Mouse (Mus musculus) heart, embryonic 12.5 days (tissue): Measurements from ENCODE around the gene Gm20388. TPM values are rescaled to one million over a fixed set of nuclear protein-coding genes. Genes with fewer than 3 reads are reported as not detected.
A peak's percentile ranks its signal among the peaks of the same experiment; 100 is the strongest.

Experiments used
- ATAC-seq: fragments of 200-750 bp; cut with Nextera tagmentation; 2 replicates; pipeline ENCODE4 v1.8.0; 2017; ENCODE audit warnings: moderate TSS enrichment, moderate library complexity; ENCODE audit not compliant: insufficient number of reproducible peaks, low FRiP score
- H3K27ac ChIP-seq: fragments of 300-500 bp; sonication (generic); 2 replicates; pipeline ENCODE4 v1.5.1; 2016; ENCODE audit warnings: mild to moderate bottlenecking, moderate library complexity; ENCODE audit not compliant: poor library complexity, severe bottlenecking
- H3K27me3 ChIP-seq: fragments of 300-500 bp; sonication (generic); replicated peaks from 2 replicates; pipeline ENCODE4 v1.6.1; 2016; ENCODE audit warnings: mild to moderate bottlenecking, moderate library complexity
- H3K36me3 ChIP-seq: fragments of 300-500 bp; sonication (generic); 2 replicates; pipeline ENCODE4 v1.6.1; 2016; ENCODE audit warnings: mild to moderate bottlenecking, moderate library complexity
- H3K4me1 ChIP-seq: fragments of 300-500 bp; sonication (generic); replicated peaks from 2 replicates; pipeline ENCODE4 v1.6.1; 2016; ENCODE audit warnings: mild to moderate bottlenecking
- H3K4me2 ChIP-seq: fragments of 300-500 bp; sonication (generic); 2 replicates; pipeline ENCODE4 v1.6.1; 2016; ENCODE audit warnings: mild to moderate bottlenecking, moderate library complexity
- H3K4me3 ChIP-seq: fragments of 300-500 bp; sonication (generic); 2 replicates; pipeline ENCODE4 v1.5.1; 2016; ENCODE audit warnings: mild to moderate bottlenecking
- H3K9ac ChIP-seq: fragments of 300-500 bp; sonication (generic); 2 replicates; pipeline ENCODE4 v1.6.1; 2016; ENCODE audit warnings: mild to moderate bottlenecking, moderate library complexity
- H3K9me3 ChIP-seq: fragments of 300-500 bp; sonication (generic); replicated peaks from 2 replicates; pipeline ENCODE4 v1.6.1; 2016; ENCODE audit warnings: mild to moderate bottlenecking, moderate library complexity
- WGBS: fragments of 180-500 bp; shearing (Covaris S2); methylation state at CpG from one replicate; pipeline ENCODE4 v1.1.7; 2016; 5-methylcytosine and 5-hydroxymethylcytosine counted together
- polyA plus RNA-seq: library from polyadenylated mRNA; unstranded; fragments of >200 nt; fragmentation: Nextera tagmentation; extraction: Ambion mirVana; gene quantifications from 2 replicates; pipeline ENCODE4 v1.2.1, GENCODE M21; 2016

Gene Gm20388
- polyA plus RNA-seq, 1 experiment from 2014 or later = not detected

DNA sequence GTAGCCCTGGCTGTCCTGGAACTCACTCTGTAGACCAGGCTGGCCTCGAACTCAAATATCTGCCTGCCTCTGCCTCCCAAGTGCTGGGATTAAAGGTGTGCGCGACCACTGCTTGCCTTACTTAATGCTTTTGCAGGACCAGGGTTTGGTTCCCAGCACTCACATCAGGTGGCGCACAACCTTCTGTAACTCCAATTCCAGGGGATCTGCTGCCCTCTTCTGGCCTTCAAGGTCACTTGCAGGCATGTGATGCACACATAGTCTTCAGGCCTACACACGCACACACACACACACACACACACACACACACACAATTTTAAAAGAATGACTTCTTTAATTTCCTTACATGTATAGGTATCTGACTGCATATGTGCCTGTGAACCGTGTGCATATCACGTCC is 3890.2 kb downstream of the Gm20388 start:
- ATAC-seq = no peak
- no peak overlapping the region for H3K4me3 ChIP-seq
- H3K4me1 ChIP-seq = peaks cover 3% of the 10 kb centered on the region; the same call in 1 of the 2 replicates
- no peaks in the 10 kb centered on the region for H3K27me3 ChIP-seq
- H3K9ac ChIP-seq = no peak overlapping the region
- no peaks in the 10 kb centered on the region for H3K36me3 ChIP-seq
- no peak overlapping the region for H3K27ac ChIP-seq
- H3K4me2 ChIP-seq = no peak overlapping the region
- peaks cover 7% of the 10 kb centered on the region; the same call in 1 of the 2 replicates for H3K9me3 ChIP-seq
- 91% methylated on average over 7 of the region's 7 CpGs for WGBS

DNA sequence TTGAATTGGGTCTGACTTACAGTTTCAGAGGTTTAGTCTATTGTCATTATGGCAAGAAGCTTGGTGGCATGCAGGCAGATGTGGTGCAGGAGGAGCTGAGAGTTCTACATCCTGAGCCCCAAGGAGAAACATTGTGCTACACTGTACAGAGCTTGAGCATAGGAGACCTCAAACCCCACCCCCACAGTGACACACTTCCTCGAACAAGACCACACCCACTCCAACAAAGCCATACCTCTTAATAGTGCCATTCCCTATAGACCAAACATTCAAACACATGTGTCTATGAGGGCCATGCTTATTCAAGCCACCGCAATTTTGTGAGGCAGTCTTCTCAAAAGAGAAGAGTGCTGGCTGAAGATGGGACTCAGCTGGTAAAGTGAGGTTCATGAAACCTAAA is 3890.9 kb downstream of the Gm20388 start:
- Histone ChIP-seq H3K9ac (no peak overlapping the region), H3K27me3 (no peaks in the 10 kb centered on the region), H3K4me1 (peaks cover 4% of the 10 kb centered on the region), H3K4me3 (no peak overlapping the region), H3K36me3 (no peaks in the 10 kb centered on the region), H3K9me3 (peaks cover 7% of the 10 kb centered on the region; the same call in 1 of the 2 replicates), H3K4me2 (no peak overlapping the region), H3K27ac (no peak overlapping the region)
- no peak for ATAC-seq
- 79% methylated on average over 2 of the region's 2 CpGs for WGBS

DNA sequence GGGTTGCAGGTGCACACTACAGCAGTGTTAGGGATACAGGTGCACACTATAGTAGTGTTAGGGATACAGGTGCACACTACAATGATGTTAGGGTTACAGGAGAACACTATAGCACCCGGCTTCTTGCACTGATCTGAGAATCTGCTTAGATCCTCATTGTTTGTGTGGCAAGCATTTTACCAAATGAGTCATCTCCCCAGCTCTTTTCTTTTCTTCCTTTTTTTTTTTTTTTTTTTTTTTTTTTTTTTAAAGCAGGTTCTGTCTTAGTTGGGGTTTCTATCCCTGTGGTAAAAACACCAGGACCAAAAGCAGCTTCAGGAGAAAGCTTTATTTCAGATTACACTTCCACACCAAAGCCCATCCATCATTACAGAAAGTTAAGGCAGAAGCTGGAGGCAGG is 3893.0 kb downstream of the Gm20388 start:
- H3K27me3 ChIP-seq = no peaks in the 10 kb centered on the region
- peaks cover 7% of the 10 kb centered on the region; the same call in 1 of the 2 replicates for H3K9me3 ChIP-seq
- no peak for ATAC-seq
- WGBS = 60% methylated on average over 1 of the region's 1 CpGs
- no peak overlapping the region for H3K4me2 ChIP-seq
- H3K36me3 ChIP-seq = no peaks in the 10 kb centered on the region
- no peak overlapping the region for H3K9ac ChIP-seq
- peaks cover 16% of the 10 kb centered on the region for H3K4me1 ChIP-seq
- no peak overlapping the region for H3K27ac ChIP-seq
- H3K4me3 ChIP-seq = no peak overlapping the region

GRCm38 (mm10) chr8:123804586-123804985 is 3893.9 kb downstream of the Gm20388 start:
- Histone ChIP-seq H3K4me3 (no peak overlapping the region), H3K27me3 (no peaks in the 10 kb centered on the region), H3K9me3 (peaks cover 7% of the 10 kb centered on the region; the same call in 1 of the 2 replicates), H3K4me1 (peaks cover 16% of the 10 kb centered on the region), H3K36me3 (peaks cover 3% of the 10 kb centered on the region; the same call in 1 of the 2 replicates), H3K4me2 (no peak overlapping the region), H3K27ac (no peak overlapping the region), H3K9ac (no peak overlapping the region)
- no peak for ATAC-seq
- 81% methylated on average over 7 of the region's 7 CpGs for WGBS

- H3K4me2 ChIP-seq = peak overlapping the region; percentile 79
- peak overlapping the region; percentile 69 for H3K4me3 ChIP-seq
- H3K4me1 ChIP-seq = peaks cover 16% of the 10 kb centered on the region
- 19% methylated on average over 15 of the region's 15 CpGs for WGBS
- H3K36me3 ChIP-seq = peaks cover 3% of the 10 kb centered on the region; the same call in 1 of the 2 replicates
- peaks cover 7% of the 10 kb centered on the region; the same call in 1 of the 2 replicates for H3K9me3 ChIP-seq
- H3K9ac ChIP-seq = peak overlapping the region; percentile 88
- H3K27me3 ChIP-seq = no peaks in the 10 kb centered on the region
- H3K27ac ChIP-seq = no peak overlapping the region
- no peak for ATAC-seq
These were observed 3894.6 kb downstream of the Gm20388 start for GRCm38 (mm10) chr8:123805209-123805717.

GRCm38 (mm10) chr8:123805718-123806373 is 3895.2 kb downstream of the Gm20388 start, which contains the start of gene Rab4a:
Gene Rab4a (plus strand): TSS chr8:123805985.
- under 1% methylated on average over 47 of the region's 48 CpGs for WGBS
- peak within 1 kb of the TSS; percentile 55 for H3K27ac ChIP-seq
- H3K9me3 ChIP-seq = peaks cover 3% of the 10 kb centered on the region; the same call in 1 of the 2 replicates
- H3K27me3 ChIP-seq = no peaks in the 10 kb centered on the region
- peak within 1 kb of the TSS; percentile 88 for H3K9ac ChIP-seq
- peak; percentile 86 for ATAC-seq
- peaks cover 3% of the 10 kb centered on the region; the same call in 1 of the 2 replicates for H3K36me3 ChIP-seq
- H3K4me2 ChIP-seq = peak within 1 kb of the TSS; percentile 79
- peak within 1 kb of the TSS; percentile 69 for H3K4me3 ChIP-seq
- H3K4me1 ChIP-seq = peaks cover 16% of the 10 kb centered on the region

- Histone ChIP-seq H3K9me3 (no peaks in the 10 kb centered on the region), H3K27me3 (no peaks in the 10 kb centered on the region), H3K36me3 (peaks cover 3% of the 10 kb centered on the region; the same call in 1 of the 2 replicates), H3K27ac (peak overlapping the region; percentile 55), H3K4me2 (peak overlapping the region; percentile 79), H3K4me3 (peak overlapping the region; percentile 69), H3K9ac (peak overlapping the region; percentile 88), H3K4me1 (peaks cover 21% of the 10 kb centered on the region)
- 5% methylated on average over 12 of the region's 12 CpGs for WGBS
- ATAC-seq = peak; percentile 14; the same call in 1 of the 2 replicates
These were observed 3895.8 kb downstream of the Gm20388 start for GRCm38 (mm10) chr8:123806374-123806935.

GRCm38 (mm10) chr8:123807024-123807431 is 3896.4 kb downstream of the Gm20388 start:
- peak overlapping the region; percentile 17; the same call in 1 of the 2 replicates for H3K27ac ChIP-seq
- peak; percentile 66 for ATAC-seq

DNA sequence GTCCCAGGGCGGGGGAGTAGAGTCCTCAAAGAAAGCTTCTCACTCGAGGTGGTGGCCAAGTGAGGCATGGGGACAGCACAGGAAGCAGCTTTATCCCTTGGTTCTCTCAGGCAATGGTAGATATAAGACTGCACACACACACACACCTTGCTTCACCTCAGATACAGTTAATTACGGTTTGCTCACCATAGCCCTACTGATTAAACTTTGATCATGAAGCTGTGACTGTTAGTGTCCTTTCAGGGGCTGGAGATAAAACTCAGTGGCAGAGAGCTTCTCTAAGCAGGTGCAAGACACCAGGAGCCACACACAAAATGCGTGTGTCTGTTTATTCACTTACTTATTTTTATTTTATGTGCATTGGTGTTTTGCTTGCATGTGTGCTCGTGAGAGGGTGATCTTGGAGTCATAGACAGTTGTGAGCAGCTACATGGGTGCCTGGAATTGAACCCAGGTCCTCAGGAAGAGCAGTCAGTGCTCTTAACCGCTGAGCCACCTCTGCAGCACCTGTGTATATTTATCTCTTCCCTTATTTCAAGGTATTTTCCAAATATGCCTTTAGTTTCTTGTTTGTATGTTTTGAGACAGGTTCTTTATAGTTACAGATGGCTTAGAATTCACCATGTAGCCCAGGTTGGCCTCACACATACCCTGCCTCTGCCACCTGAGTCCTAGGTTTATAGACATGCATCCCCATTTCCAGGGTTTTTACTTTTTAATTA is 3897.4 kb downstream of the Gm20388 start:
- Histone ChIP-seq H3K27me3 (no peaks in the 10 kb centered on the region), H3K36me3 (peaks cover 3% of the 10 kb centered on the region; the same call in 1 of the 2 replicates), H3K9ac (no peak overlapping the region), H3K27ac (no peak overlapping the region), H3K4me1 (peaks cover 21% of the 10 kb centered on the region), H3K4me2 (peak overlapping the region; percentile 79), H3K9me3 (no peaks in the 10 kb centered on the region), H3K4me3 (no peak overlapping the region)
- ATAC-seq = no peak
- 69% methylated on average over 6 of the region's 6 CpGs for WGBS

More at GRCm38 (mm10) chr8:123807024-123807431, 3896.4 kb downstream of the Gm20388 start:
- H3K9me3 ChIP-seq = no peaks in the 10 kb centered on the region
- H3K9ac ChIP-seq = peak overlapping the region; percentile 88
- peak overlapping the region; percentile 79 for H3K4me2 ChIP-seq
- H3K36me3 ChIP-seq = peaks cover 3% of the 10 kb centered on the region; the same call in 1 of the 2 replicates
- H3K4me1 ChIP-seq = peaks cover 21% of the 10 kb centered on the region
- H3K27me3 ChIP-seq = no peaks in the 10 kb centered on the region
- WGBS = 8% methylated on average over 14 of the region's 14 CpGs
- peak overlapping the region; percentile 69 for H3K4me3 ChIP-seq

- Histone ChIP-seq H3K4me2 (no peak overlapping the region), H3K4me3 (no peak overlapping the region), H3K27ac (no peak overlapping the region), H3K9ac (no peak overlapping the region), H3K36me3 (peaks cover 3% of the 10 kb centered on the region; the same call in 1 of the 2 replicates), H3K9me3 (no peaks in the 10 kb centered on the region), H3K4me1 (peaks cover 24% of the 10 kb centered on the region), H3K27me3 (no peaks in the 10 kb centered on the region)
- ATAC-seq = no peak
- 76% methylated on average over 7 of the region's 7 CpGs for WGBS
These were observed 3898.0 kb downstream of the Gm20388 start for GRCm38 (mm10) chr8:123808671-123809070.
